Mouse (Mus musculus): ENCODE results near the gene Zic5. TPM values are rescaled to one million over a fixed set of nuclear protein-coding genes. Genes with fewer than 3 reads are reported as not detected.

Gene Zic5
- polyA plus RNA-seq, 1 experiment from 2014 or later, result not detected

DNA sequence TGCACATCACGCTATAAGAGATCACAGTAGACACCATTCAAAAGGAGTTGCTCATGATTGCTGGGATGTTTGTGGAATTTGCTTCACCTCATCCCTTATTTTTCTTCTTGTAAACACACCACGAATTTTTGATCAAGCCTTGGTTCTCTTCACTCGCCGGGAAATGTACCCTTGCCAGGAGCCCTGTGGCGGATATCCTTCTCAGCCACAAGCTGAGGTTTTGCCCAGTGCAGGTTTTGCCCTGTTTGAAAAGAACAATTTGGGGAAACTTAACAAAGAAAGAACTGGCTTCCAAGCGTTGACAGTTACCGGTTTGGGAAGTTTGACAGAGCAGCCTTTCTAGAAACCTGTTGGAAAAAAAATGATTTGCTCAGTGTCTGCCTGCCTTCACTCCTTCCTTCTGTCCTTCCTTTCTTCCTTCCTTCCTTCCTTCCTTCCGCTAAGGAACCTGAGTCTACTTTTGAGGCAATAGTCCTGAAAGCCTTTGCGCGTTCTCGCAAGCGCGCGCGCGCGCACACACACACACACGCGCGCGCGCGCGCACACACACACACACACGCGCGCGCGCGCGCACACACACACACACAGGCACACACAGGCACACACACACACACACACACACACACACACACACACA, 6.1 kb upstream of the Zic5 start:
- Histone ChIP-seq H3K4me3 (ENCODE audit: low read depth, low read length) (no peak overlapping the region), H3K36me3 (ENCODE audit: control insufficient read depth, insufficient read depth, low read length) (no peaks in the 10 kb centered on the region), H3K4me1 (replicated peaks; ENCODE audit: control insufficient read depth, insufficient read depth) (0 out of 2 replicates have a peak, but pooled peaks cover 3% of the 10 kb centered on the region), H3K4me2 (replicated peaks; ENCODE audit: low read depth) (no peak overlapping the region), H3K27me3 (ENCODE audit: control insufficient read depth, insufficient read depth, low read length) (peaks cover 43% of the 10 kb centered on the region), H3K27ac (replicated peaks) (no peak overlapping the region), H3K9me3 (ENCODE audit: control insufficient read depth, low read length) (no peaks in the 10 kb centered on the region), H3K9ac (ENCODE audit: low read length) (no peak overlapping the region)
- TF ChIP-seq EP300 (optimal IDR thresholded peaks at IDR 0.05) (no peak), CTCF (IDR thresholded peaks at IDR 0.05; ENCODE audit: low read depth) (no peak)
- WGBS, result 10% methylated on average over 31 of the region's 31 CpGs
- no peak for DNase-seq (ENCODE audit: low spot score)
- no peak for ATAC-seq (ENCODE audit: low FRiP score, low TSS enrichment)

DNA sequence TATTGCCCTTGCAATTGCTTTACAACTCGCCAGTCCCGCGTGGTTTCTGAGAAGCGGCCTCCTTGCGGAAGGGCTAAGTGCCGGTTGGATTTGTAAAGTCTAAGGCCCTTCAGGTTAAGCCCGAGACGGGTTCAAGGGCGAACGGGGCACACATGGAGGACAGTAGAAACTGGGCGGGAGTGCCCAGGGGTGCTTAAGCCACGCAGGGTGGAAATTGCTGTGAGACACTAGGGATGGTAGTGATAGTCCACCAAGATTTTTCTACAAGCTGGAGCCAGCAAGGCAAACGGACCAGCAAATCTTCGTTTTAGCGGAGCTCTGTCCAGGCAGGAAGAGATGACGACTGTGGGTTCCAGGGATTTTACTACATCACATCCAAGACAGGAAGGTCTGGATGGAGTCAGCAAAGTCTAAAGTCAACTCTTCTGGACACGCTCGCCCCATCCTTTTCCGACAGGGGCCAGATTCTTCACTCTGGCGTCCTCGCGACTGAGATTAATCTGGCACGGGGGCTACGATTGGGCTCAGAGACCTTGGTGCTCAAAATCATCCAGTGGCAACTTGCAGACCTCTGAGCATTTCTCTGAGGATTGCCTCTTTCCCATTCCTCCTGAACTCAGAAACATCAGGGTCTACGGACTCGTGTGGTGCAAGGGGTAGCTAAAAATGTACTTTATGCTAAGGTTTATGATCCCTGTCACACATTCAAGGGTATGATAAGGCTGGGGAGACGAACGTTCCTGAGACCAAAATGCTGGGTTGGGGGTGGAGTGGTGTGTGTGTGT, 3.7 kb upstream of the Zic5 start:
- 4% methylated on average over 28 of the region's 28 CpGs for WGBS
- H3K27ac ChIP-seq (replicated peaks), result no peak overlapping the region
- no peak for TF ChIP-seq EP300 (optimal IDR thresholded peaks at IDR 0.05)
- TF ChIP-seq CTCF (IDR thresholded peaks at IDR 0.05; ENCODE audit: low read depth), result no peak
- H3K27me3 ChIP-seq (ENCODE audit: control insufficient read depth, insufficient read depth, low read length), result peaks cover 42% of the 10 kb centered on the region
- no peak for ATAC-seq (ENCODE audit: low FRiP score, low TSS enrichment)
- H3K4me1 ChIP-seq (replicated peaks; ENCODE audit: control insufficient read depth, insufficient read depth), result peaks cover 3% of the 10 kb centered on the region
- DNase-seq (ENCODE audit: low spot score), result no peak
- no peaks in the 10 kb centered on the region for H3K9me3 ChIP-seq (ENCODE audit: control insufficient read depth, low read length)
- H3K4me2 ChIP-seq (replicated peaks; ENCODE audit: low read depth), result no peak overlapping the region
- no peak overlapping the region for H3K4me3 ChIP-seq (ENCODE audit: low read depth, low read length)
- H3K9ac ChIP-seq (ENCODE audit: low read length), result no peak overlapping the region
- no peaks in the 10 kb centered on the region for H3K36me3 ChIP-seq (ENCODE audit: control insufficient read depth, insufficient read depth, low read length)

DNA sequence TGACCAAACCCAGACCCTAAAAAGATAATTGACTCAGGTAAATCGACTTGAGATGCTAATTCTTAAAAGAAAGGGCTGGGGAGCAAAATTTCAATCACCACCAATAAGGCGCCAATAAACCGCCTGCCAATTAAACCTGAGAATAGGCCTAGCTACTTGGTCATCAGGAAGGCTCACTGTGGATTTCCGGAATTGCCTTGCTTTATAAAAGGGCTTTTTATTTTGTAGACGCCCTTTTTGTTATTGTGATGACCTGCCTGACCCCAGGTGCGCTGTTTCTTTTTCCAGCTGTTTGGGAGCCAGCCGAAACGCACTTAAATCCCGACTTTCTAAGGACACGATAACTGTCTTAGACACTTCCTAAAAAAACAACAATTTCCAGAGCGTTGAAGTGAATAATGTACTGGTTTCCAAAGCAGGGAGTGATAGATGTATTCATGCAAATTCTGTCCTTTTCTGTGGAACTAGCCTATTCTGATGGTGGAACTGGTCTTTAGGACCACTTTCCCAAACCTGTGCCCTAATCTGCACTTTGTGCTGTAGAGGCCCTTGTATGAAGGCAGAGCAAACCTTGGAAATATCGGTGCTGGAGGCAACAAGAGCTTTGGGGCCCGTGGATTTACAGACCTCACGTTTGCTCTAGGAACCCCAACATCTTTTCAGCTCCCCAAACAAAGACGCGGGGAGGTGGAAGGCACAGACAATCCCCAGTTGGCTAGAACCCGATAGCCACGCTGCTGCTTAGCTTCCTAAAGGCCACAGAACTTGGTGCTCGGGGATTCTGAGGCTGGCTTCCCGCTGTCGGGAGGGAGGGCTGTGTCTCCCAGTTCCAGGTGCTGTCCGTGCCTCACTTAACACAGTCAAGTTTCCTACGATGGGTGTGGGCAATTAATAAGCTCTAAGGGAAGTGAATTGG, 2.7 kb upstream of the Zic5 start:
- Histone ChIP-seq H3K9me3 (ENCODE audit: control insufficient read depth, low read length) (no peaks in the 10 kb centered on the region), H3K27ac (replicated peaks) (no peak overlapping the region), H3K4me1 (replicated peaks; ENCODE audit: control insufficient read depth, insufficient read depth) (peaks cover 3% of the 10 kb centered on the region), H3K9ac (ENCODE audit: low read length) (no peak overlapping the region), H3K27me3 (ENCODE audit: control insufficient read depth, insufficient read depth, low read length) (peaks cover 43% of the 10 kb centered on the region), H3K4me2 (replicated peaks; ENCODE audit: low read depth) (no peak overlapping the region), H3K4me3 (ENCODE audit: low read depth, low read length) (no peak overlapping the region), H3K36me3 (ENCODE audit: control insufficient read depth, insufficient read depth, low read length) (no peaks in the 10 kb centered on the region)
- 8% methylated on average over 23 of the region's 23 CpGs for WGBS
- DNase-seq (ENCODE audit: low spot score), result no peak
- TF ChIP-seq CTCF (IDR thresholded peaks at IDR 0.05; ENCODE audit: low read depth) (no peak), EP300 (optimal IDR thresholded peaks at IDR 0.05) (no peak)
- ATAC-seq (ENCODE audit: low FRiP score, low TSS enrichment), result no peak

DNA sequence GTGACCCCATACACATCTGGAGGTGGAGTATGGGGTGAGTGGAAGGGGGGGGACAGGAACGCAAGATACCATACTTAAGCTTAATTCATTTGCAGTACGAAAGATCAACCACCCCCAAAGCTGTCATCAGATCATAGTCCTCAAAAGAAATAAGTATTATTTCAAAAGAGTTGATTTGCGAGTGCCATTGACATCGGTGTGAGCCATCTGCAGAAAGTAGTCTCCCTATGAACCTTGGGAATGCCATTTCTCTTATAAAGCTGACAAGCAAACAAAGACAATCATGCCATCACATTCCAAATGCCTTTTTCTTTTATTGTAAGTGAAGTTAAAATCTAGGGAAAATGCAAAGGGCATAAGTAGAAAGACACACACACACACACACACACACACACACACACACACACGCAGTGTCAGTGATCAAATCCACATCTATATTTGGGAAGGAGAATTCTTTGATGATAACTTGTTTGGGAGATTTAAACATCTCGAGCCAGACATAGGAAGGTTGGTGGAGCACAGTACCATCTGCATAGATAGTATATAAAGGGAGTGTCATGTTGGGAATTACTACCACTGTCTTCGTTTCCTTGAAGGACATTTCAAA, 1.4 kb upstream of the Zic5 start:
- TF ChIP-seq EP300 (optimal IDR thresholded peaks at IDR 0.05), result no peak
- no peak for TF ChIP-seq CTCF (IDR thresholded peaks at IDR 0.05; ENCODE audit: low read depth)
- no peak overlapping the region for H3K9ac ChIP-seq (ENCODE audit: low read length)
- WGBS, result 52% methylated on average over 7 of the region's 7 CpGs
- H3K36me3 ChIP-seq (ENCODE audit: control insufficient read depth, insufficient read depth, low read length), result no peaks in the 10 kb centered on the region
- H3K27me3 ChIP-seq (ENCODE audit: control insufficient read depth, insufficient read depth, low read length), result peaks cover 44% of the 10 kb centered on the region
- ATAC-seq (ENCODE audit: low FRiP score, low TSS enrichment), result no peak
- peaks cover 3% of the 10 kb centered on the region for H3K4me1 ChIP-seq (replicated peaks; ENCODE audit: control insufficient read depth, insufficient read depth)
- H3K27ac ChIP-seq (replicated peaks), result no peak overlapping the region
- no peak overlapping the region for H3K4me3 ChIP-seq (ENCODE audit: low read depth, low read length)
- no peak for DNase-seq (ENCODE audit: low spot score)
- no peaks in the 10 kb centered on the region for H3K9me3 ChIP-seq (ENCODE audit: control insufficient read depth, low read length)
- H3K4me2 ChIP-seq (replicated peaks; ENCODE audit: low read depth), result no peak overlapping the region

DNA sequence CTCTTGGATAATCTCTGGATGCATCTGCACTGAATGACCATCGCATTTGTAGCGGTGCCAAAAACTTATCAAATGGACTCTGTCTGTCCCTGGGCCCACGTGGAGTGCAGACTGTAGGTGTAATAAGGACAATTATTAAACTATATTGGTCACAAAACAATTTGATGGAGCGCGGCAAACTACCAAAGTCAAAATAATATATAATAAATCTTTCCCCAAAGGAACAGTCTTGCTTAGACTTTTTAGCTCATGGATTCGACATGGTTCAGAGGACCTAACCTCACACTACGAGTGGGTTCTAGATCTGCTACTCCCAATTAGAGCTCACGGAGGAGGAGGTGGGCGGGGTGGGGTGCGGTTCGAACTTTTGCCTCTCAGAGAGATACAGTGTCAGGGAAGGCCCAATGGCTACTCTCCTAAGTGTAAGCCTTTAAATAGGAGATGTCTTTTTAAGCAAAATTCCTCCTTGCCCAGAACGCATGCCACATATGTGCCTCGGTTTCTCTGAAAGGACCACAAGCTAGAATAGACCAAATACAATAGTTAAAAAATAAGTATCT, 534 bp upstream of the Zic5 start:
- DNase-seq (ENCODE audit: low spot score) (no peak), ATAC-seq (ENCODE audit: low FRiP score, low TSS enrichment) (no peak)
- Histone ChIP-seq H3K27ac (replicated peaks) (no peak overlapping the region), H3K27me3 (ENCODE audit: control insufficient read depth, insufficient read depth, low read length) (peaks cover 41% of the 10 kb centered on the region; the same call in 1 of the 2 replicates), H3K4me1 (replicated peaks; ENCODE audit: control insufficient read depth, insufficient read depth) (peaks cover 3% of the 10 kb centered on the region), H3K36me3 (ENCODE audit: control insufficient read depth, insufficient read depth, low read length) (no peaks in the 10 kb centered on the region), H3K9ac (ENCODE audit: low read length) (no peak overlapping the region), H3K9me3 (ENCODE audit: control insufficient read depth, low read length) (no peaks in the 10 kb centered on the region), H3K4me2 (replicated peaks; ENCODE audit: low read depth) (no peak overlapping the region), H3K4me3 (ENCODE audit: low read depth, low read length) (no peak overlapping the region)
- TF ChIP-seq EP300 (optimal IDR thresholded peaks at IDR 0.05) (no peak), CTCF (IDR thresholded peaks at IDR 0.05; ENCODE audit: low read depth) (no peak)
- WGBS, result 27% methylated on average over 13 of the region's 13 CpGs

Data from stomach, postnatal 0 days (tissue).